Mouse (Mus musculus) liver, adult 2 months (tissue): ENCODE results near the gene Lcn3. TPM values are rescaled to one million over a fixed set of nuclear protein-coding genes. Genes with fewer than 3 reads are reported as not detected.
"Not testable (repeated sequence)": the region's sequence is repeated elsewhere in the genome, so short reads cannot be mapped to it uniquely, and the experiment has no call there.

ENCODE experiments used
- DNase-seq: peaks from one replicate; pipeline ENCODE4 v3.0.0-alpha.2; 2011; ENCODE audit warnings: low read depth, low spot score; ENCODE audit errors: extremely low read depth
- H3K27ac ChIP-seq: fragments of 200-500 bp; replicated peaks from 2 replicates; pipeline ENCODE4 v1.5.1; 2012; ENCODE audit warnings: low read depth, mild to moderate bottlenecking, control low read depth, inconsistent platforms, low read length; ENCODE audit not compliant: insufficient read depth
- H3K27me3 ChIP-seq: fragments of 200-500 bp; 2 replicates; pipeline ENCODE4 v1.6.1; 2012; ENCODE audit warnings: mild to moderate bottlenecking, moderate library complexity, low read length, inconsistent platforms; ENCODE audit not compliant: control insufficient read depth, insufficient read depth
- H3K36me3 ChIP-seq: fragments of 200-500 bp; 2 replicates; pipeline ENCODE4 v1.6.1; 2012; ENCODE audit warnings: low read length, inconsistent platforms; ENCODE audit not compliant: control insufficient read depth, insufficient read depth
- H3K4me1 ChIP-seq: fragments of 200-500 bp; 2 replicates; pipeline ENCODE4 v1.6.1; 2011; ENCODE audit warnings: low read length; ENCODE audit not compliant: control insufficient read depth, insufficient read depth
- H3K4me3 ChIP-seq: fragments of 200-500 bp; 2 replicates; pipeline ENCODE4 v1.5.1; 2011; ENCODE audit warnings: low read depth, mild to moderate bottlenecking, control low read depth, low read length, moderate library complexity; ENCODE audit not compliant: insufficient read depth
- H3K79me2 ChIP-seq: fragments of 200-500 bp; 2 replicates; pipeline ENCODE4 v1.6.1; 2012; ENCODE audit warnings: inconsistent platforms, mild to moderate bottlenecking, low read length, moderate library complexity; ENCODE audit not compliant: control insufficient read depth, insufficient read depth
- H3K9ac ChIP-seq: fragments of 200-500 bp; 2 replicates; pipeline ENCODE4 v1.6.1; 2012; ENCODE audit warnings: low read depth, mild to moderate bottlenecking, control low read depth, inconsistent platforms, low read length
- CTCF ChIP-seq: fragments of 200-500 bp; IDR thresholded peaks from 2 replicates; pipeline ENCODE4 v1.5.1; 2011; ENCODE audit warnings: low read depth, low read length, control low read depth
- POLR2A ChIP-seq: fragments of 200-500 bp; IDR thresholded peaks from 2 replicates; pipeline ENCODE4 v1.6.1; 2011; ENCODE audit warnings: low read length, control low read depth; ENCODE audit not compliant: insufficient read depth; ENCODE audit errors: extremely low read depth
- WGBS: fragments of 180-500 bp; shearing (Covaris S2); methylation state at CpG from one replicate; pipeline ENCODE4 v1.1.7; 2018; 5-methylcytosine and 5-hydroxymethylcytosine counted together
- polyA plus RNA-seq: library from polyadenylated mRNA; depleted of rRNA; stranded (reverse); fragments of >200 nt; gene quantifications from 2 replicates; pipeline ENCODE4 v1.2.3, GENCODE M21; 2012; rRNA removed
- total RNA-seq: library from RNA; depleted of rRNA; stranded (reverse); fragments of >200 nt; gene quantifications from 2 replicates; pipeline ENCODE4 v1.2.3, GENCODE M21; 2014; rRNA removed

The Lcn3 gene
- total RNA-seq (not detected in 2 replicates), polyA plus RNA-seq (not detected in 2 replicates)

- Histone ChIP-seq H3K4me1 (no peaks in the 10 kb centered on the region), H3K36me3 (no peaks in the 10 kb centered on the region), H3K27me3 (no peaks in the 10 kb centered on the region), H3K4me3 (no peak within 1 kb of the TSS), H3K79me2 (no peaks in the 10 kb centered on the region), H3K9ac (no peak within 1 kb of the TSS), H3K27ac (no peak within 1 kb of the TSS)
- no peak for TF ChIP-seq CTCF
- no peak for TF ChIP-seq POLR2A
- 55% methylated on average over 2 of the region's 2 CpGs for WGBS
- DNase-seq = no peak
These were observed at the start of gene Lcn3 for GRCm38 (mm10) chr2:25765269-25765668. Gene Lcn3 (plus strand): TSS chr2:25765569.

DNA sequence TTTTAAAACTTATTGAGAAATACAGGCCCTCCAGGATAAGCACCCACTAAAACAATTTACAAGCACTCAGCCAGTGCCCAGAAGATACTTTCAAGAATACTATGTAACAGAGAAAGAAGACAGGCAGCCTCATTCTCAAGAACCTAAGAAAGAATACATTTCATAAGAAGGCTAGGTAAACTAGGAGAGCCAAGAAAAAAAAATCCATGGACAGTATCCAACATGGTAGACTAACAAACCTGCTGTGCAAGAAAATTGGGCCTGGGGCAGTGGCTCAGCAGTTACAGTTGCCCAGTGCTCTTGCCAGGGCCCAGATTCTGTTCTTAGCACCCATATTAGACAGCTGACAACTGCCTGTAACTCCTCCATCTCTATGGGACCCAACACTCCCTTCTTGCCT is 48.1 kb upstream of the Lcn3 start:
- H3K27ac ChIP-seq = no peak overlapping the region
- TF ChIP-seq POLR2A = no peak
- TF ChIP-seq CTCF = no peak
- H3K27me3 ChIP-seq = no peaks in the 10 kb centered on the region
- no peak overlapping the region for H3K4me3 ChIP-seq
- H3K79me2 ChIP-seq = no peaks in the 10 kb centered on the region
- no peak overlapping the region for H3K9ac ChIP-seq
- no peak for DNase-seq
- no peaks in the 10 kb centered on the region for H3K4me1 ChIP-seq
- no peaks in the 10 kb centered on the region for H3K36me3 ChIP-seq

- 62% methylated on average over 2 of the region's 2 CpGs for WGBS
- H3K27ac ChIP-seq = no peak overlapping the region
- TF ChIP-seq POLR2A (no peak), CTCF (no peak)
- no peak for DNase-seq
- no peaks in the 10 kb centered on the region for H3K27me3 ChIP-seq
- no peak overlapping the region for H3K9ac ChIP-seq
- H3K79me2 ChIP-seq = no peaks in the 10 kb centered on the region
- H3K4me3 ChIP-seq = no peak overlapping the region
- no peaks in the 10 kb centered on the region for H3K4me1 ChIP-seq
- no peaks in the 10 kb centered on the region for H3K36me3 ChIP-seq
These were observed 32.0 kb upstream of the Lcn3 start for GRCm38 (mm10) chr2:25733199-25733930.

DNA sequence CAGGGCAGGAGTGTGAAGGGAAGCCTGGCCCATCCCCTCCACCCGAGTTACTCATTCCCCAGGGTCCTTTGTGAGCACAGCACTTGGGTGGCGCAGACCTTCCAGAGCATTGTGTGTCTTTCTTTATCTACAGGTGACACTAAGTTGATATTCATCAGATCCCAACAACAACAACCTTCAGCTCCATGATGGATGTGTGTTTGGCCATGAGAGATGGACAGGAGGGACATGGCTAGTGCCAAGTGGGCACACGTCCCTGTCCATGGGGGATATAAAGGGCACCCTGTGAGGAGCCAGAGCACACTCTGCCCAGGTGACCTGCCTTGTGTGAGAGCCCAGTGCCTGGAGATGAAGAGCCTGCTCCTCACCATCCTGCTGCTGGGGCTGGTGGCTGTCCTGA is 28.7 kb upstream of the Lcn3 start, which contains the start of gene Obp2b:
Gene Obp2b, plus strand, starts transcription at position 301 of the 400 bp plus-strand sequence.
- DNase-seq, H3K79me2 ChIP-seq, H3K36me3 ChIP-seq, H3K4me3 ChIP-seq, H3K9ac ChIP-seq, H3K27me3 ChIP-seq, H3K27ac ChIP-seq, H3K4me1 ChIP-seq: not testable (repeated sequence)
- WGBS = 62% methylated on average over 3 of the region's 3 CpGs

- Histone ChIP-seq H3K79me2 (no peaks in the 10 kb centered on the region), H3K36me3 (no peaks in the 10 kb centered on the region), H3K27me3 (no peaks in the 10 kb centered on the region), H3K27ac (no peak overlapping the region), H3K4me3 (no peak overlapping the region), H3K9ac (no peak overlapping the region), H3K4me1 (no peaks in the 10 kb centered on the region)
- whole genome bisulfite sequencing = 41% methylated on average over 1 of the region's 1 CpGs
- DNase-seq = no peak
- TF ChIP-seq CTCF = no peak
- TF ChIP-seq POLR2A = no peak
These were observed 23.7 kb upstream of the Lcn3 start for GRCm38 (mm10) chr2:25741671-25742070.

DNA sequence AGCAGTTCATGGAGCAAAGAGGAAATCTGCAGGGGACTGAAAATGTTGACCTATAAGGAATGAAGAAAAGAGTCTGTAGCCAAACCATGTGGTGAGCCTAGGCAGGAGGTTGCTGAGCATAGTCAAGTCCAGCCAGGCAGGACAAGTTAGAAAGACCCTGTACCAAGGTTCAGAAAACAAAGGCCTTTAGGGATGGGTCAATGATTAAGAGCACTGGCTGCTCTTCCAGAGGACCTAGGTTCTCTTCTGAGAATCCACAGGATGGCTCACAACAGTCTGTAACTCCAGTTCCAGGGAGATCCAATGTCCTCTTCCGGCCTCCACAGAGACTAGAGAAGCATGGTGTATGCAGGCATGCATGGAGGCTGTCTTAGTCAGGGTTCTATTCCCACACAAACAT is 11.2 kb upstream of the Lcn3 start:
- Histone ChIP-seq H3K4me3 (no peak overlapping the region), H3K9ac (no peak overlapping the region), H3K27ac (no peak overlapping the region), H3K4me1 (no peaks in the 10 kb centered on the region), H3K79me2 (no peaks in the 10 kb centered on the region), H3K36me3 (no peaks in the 10 kb centered on the region), H3K27me3 (no peaks in the 10 kb centered on the region)
- 89% methylated on average over 1 of the region's 1 CpGs for WGBS
- DNase-seq = no peak
- no peak for TF ChIP-seq CTCF
- no peak for TF ChIP-seq POLR2A
